Mouse (Mus musculus): ENCODE measurements at regions not wholly inside any gene's neighbourhood (a gene's known extent, or its start where the extent isn't known, plus 50 kb on each side); places are given as distances from the start of the nearest gene placed in this dataset.

GRCm38 (mm10) chr8:12165487-12166152 lies 113.0 kb upstream of the A230072I06Rik start:
- Histone ChIP-seq H3K9ac (replicated peaks) (peak overlapping the region; percentile 28; the same call in 1 of the 2 replicates), H3K9me3 (no peaks in the 10 kb centered on the region), H3K4me3 (peak overlapping the region; percentile 14; the same call in 1 of the 2 replicates), H3K27ac (replicated peaks) (no peak overlapping the region; the same call in none of the 2 replicates), H3K4me2 (replicated peaks) (peak overlapping the region; percentile 39), H3K27me3 (peaks cover 77% of the 10 kb centered on the region), H3K4me1 (peaks cover 46% of the 10 kb centered on the region), H3K36me3 (no peaks in the 10 kb centered on the region)
- 17% methylated on average over 23 of the region's 23 CpGs for WGBS
- peak; percentile 48; the same call in 1 of the 2 replicates for ATAC-seq (ENCODE audit: low FRiP score, low read depth)

GRCm38 (mm10) chr8:12171788-12172187 lies 106.8 kb upstream of the A230072I06Rik start:
- H3K4me3 ChIP-seq, result no peak overlapping the region
- no peak overlapping the region for H3K27ac ChIP-seq (replicated peaks)
- no peak for ATAC-seq (ENCODE audit: low FRiP score, low read depth)
- no peak overlapping the region for H3K9ac ChIP-seq (replicated peaks)
- no peaks in the 10 kb centered on the region for H3K36me3 ChIP-seq
- no peaks in the 10 kb centered on the region for H3K9me3 ChIP-seq
- WGBS, result 80% methylated on average over 12 of the region's 12 CpGs
- peaks cover 31% of the 10 kb centered on the region for H3K4me1 ChIP-seq
- no peak overlapping the region for H3K4me2 ChIP-seq (replicated peaks)
- H3K27me3 ChIP-seq, result peaks cover 58% of the 10 kb centered on the region

GRCm38 (mm10) chr8:12175496-12175895 lies 103.1 kb upstream of the A230072I06Rik start:
- Histone ChIP-seq H3K9ac (replicated peaks) (no peak overlapping the region), H3K4me1 (peaks cover 16% of the 10 kb centered on the region; the same call in 1 of the 2 replicates), H3K36me3 (no peaks in the 10 kb centered on the region), H3K9me3 (no peaks in the 10 kb centered on the region), H3K4me2 (replicated peaks) (no peak overlapping the region), H3K27ac (replicated peaks) (no peak overlapping the region), H3K4me3 (no peak overlapping the region), H3K27me3 (peaks cover 38% of the 10 kb centered on the region)
- WGBS, result 89% methylated on average over 13 of the region's 13 CpGs
- no peak for ATAC-seq (ENCODE audit: low FRiP score, low read depth)

GRCm38 (mm10) chr8:12184666-12185065 lies 94.0 kb upstream of the A230072I06Rik start:
- H3K4me1 ChIP-seq, result peaks cover 12% of the 10 kb centered on the region; the same call in 1 of the 2 replicates
- 75% methylated on average over 4 of the region's 4 CpGs for WGBS
- no peak overlapping the region for H3K9ac ChIP-seq (replicated peaks)
- no peaks in the 10 kb centered on the region for H3K36me3 ChIP-seq
- H3K4me3 ChIP-seq, result no peak overlapping the region
- no peak overlapping the region for H3K4me2 ChIP-seq (replicated peaks)
- H3K27ac ChIP-seq (replicated peaks), result no peak overlapping the region
- H3K27me3 ChIP-seq, result peaks cover 44% of the 10 kb centered on the region
- ATAC-seq (ENCODE audit: low FRiP score, low read depth), result no peak
- no peaks in the 10 kb centered on the region for H3K9me3 ChIP-seq

GRCm38 (mm10) chr8:12187366-12187765 lies 91.3 kb upstream of the A230072I06Rik start:
- peaks cover 42% of the 10 kb centered on the region for H3K27me3 ChIP-seq
- no peak overlapping the region for H3K4me3 ChIP-seq
- 87% methylated on average over 3 of the region's 3 CpGs for WGBS
- no peak overlapping the region for H3K27ac ChIP-seq (replicated peaks)
- H3K4me1 ChIP-seq, result peaks cover 12% of the 10 kb centered on the region; the same call in 1 of the 2 replicates
- no peak overlapping the region for H3K9ac ChIP-seq (replicated peaks)
- no peak for ATAC-seq (ENCODE audit: low FRiP score, low read depth)
- H3K36me3 ChIP-seq, result no peaks in the 10 kb centered on the region
- no peak overlapping the region for H3K4me2 ChIP-seq (replicated peaks)
- H3K9me3 ChIP-seq, result no peaks in the 10 kb centered on the region

GRCm38 (mm10) chr8:12188451-12188850 lies 90.2 kb upstream of the A230072I06Rik start:
- no peak for ATAC-seq (ENCODE audit: low FRiP score, low read depth)
- no peaks in the 10 kb centered on the region for H3K36me3 ChIP-seq

GRCm38 (mm10) chr8:12188960-12189359 lies 89.7 kb upstream of the A230072I06Rik start:
- H3K36me3 ChIP-seq, result no peaks in the 10 kb centered on the region
- no peak overlapping the region for H3K4me3 ChIP-seq
- peaks cover 33% of the 10 kb centered on the region for H3K27me3 ChIP-seq
- peaks cover 12% of the 10 kb centered on the region; the same call in 1 of the 2 replicates for H3K4me1 ChIP-seq
- no peaks in the 10 kb centered on the region for H3K9me3 ChIP-seq
- no peak overlapping the region for H3K9ac ChIP-seq (replicated peaks)
- H3K4me2 ChIP-seq (replicated peaks), result no peak overlapping the region
- H3K27ac ChIP-seq (replicated peaks), result no peak overlapping the region
- 64% methylated on average over 4 of the region's 4 CpGs for WGBS
- ATAC-seq (ENCODE audit: low FRiP score, low read depth), result no peak

More at GRCm38 (mm10) chr8:12188451-12188850, 90.2 kb upstream of the A230072I06Rik start:
- peaks cover 12% of the 10 kb centered on the region; the same call in 1 of the 2 replicates for H3K4me1 ChIP-seq
- 75% methylated on average over 5 of the region's 5 CpGs for WGBS
- H3K27me3 ChIP-seq, result peaks cover 35% of the 10 kb centered on the region
- no peak overlapping the region for H3K27ac ChIP-seq (replicated peaks)
- H3K4me2 ChIP-seq (replicated peaks), result no peak overlapping the region
- H3K9ac ChIP-seq (replicated peaks), result no peak overlapping the region
- H3K9me3 ChIP-seq, result no peaks in the 10 kb centered on the region
- H3K4me3 ChIP-seq, result no peak overlapping the region

- no peak for ATAC-seq (ENCODE audit: low FRiP score, low read depth)
- Histone ChIP-seq H3K4me2 (replicated peaks) (no peak overlapping the region), H3K4me1 (peaks cover 8% of the 10 kb centered on the region; the same call in 1 of the 2 replicates), H3K27ac (replicated peaks) (no peak overlapping the region), H3K4me3 (no peak overlapping the region), H3K27me3 (peaks cover 33% of the 10 kb centered on the region), H3K9me3 (no peaks in the 10 kb centered on the region), H3K36me3 (no peaks in the 10 kb centered on the region), H3K9ac (replicated peaks) (no peak overlapping the region)
- 29% methylated on average over 8 of the region's 8 CpGs for WGBS
These were observed 86.6 kb upstream of the A230072I06Rik start for GRCm38 (mm10) chr8:12192006-12192405.

- Histone ChIP-seq H3K4me1 (peaks cover 20% of the 10 kb centered on the region), H3K9ac (replicated peaks) (no peak overlapping the region), H3K36me3 (no peaks in the 10 kb centered on the region), H3K9me3 (no peaks in the 10 kb centered on the region), H3K4me3 (no peak overlapping the region), H3K27ac (replicated peaks) (no peak overlapping the region), H3K27me3 (peaks cover 70% of the 10 kb centered on the region), H3K4me2 (replicated peaks) (no peak overlapping the region)
- 95% methylated on average over 1 of the region's 1 CpGs for WGBS
- ATAC-seq (ENCODE audit: low FRiP score, low read depth), result no peak
These were observed 72.7 kb upstream of the A230072I06Rik start for GRCm38 (mm10) chr8:12205909-12206308.

GRCm38 (mm10) chr8:12207412-12207811 lies 71.2 kb upstream of the A230072I06Rik start:
- Histone ChIP-seq H3K4me1 (peaks cover 20% of the 10 kb centered on the region), H3K4me2 (replicated peaks) (no peak overlapping the region), H3K27ac (replicated peaks) (no peak overlapping the region), H3K9ac (replicated peaks) (no peak overlapping the region), H3K9me3 (no peaks in the 10 kb centered on the region), H3K36me3 (no peaks in the 10 kb centered on the region), H3K4me3 (no peak overlapping the region), H3K27me3 (peaks cover 79% of the 10 kb centered on the region)
- 66% methylated on average over 3 of the region's 3 CpGs for WGBS
- ATAC-seq (ENCODE audit: low FRiP score, low read depth), result peak; percentile 66; the same call in 1 of the 2 replicates

- Histone ChIP-seq H3K4me2 (replicated peaks) (peak overlapping the region; percentile 44), H3K4me1 (peaks cover 27% of the 10 kb centered on the region), H3K4me3 (0 out of 2 replicates have a peak overlapping the region, but pooled peaks have one; percentile 17), H3K36me3 (no peaks in the 10 kb centered on the region), H3K9me3 (no peaks in the 10 kb centered on the region), H3K27ac (replicated peaks) (no peak overlapping the region), H3K9ac (replicated peaks) (no peak overlapping the region), H3K27me3 (peaks cover 89% of the 10 kb centered on the region)
- WGBS, result 38% methylated on average over 7 of the region's 7 CpGs
- ATAC-seq (ENCODE audit: low FRiP score, low read depth), result peak; percentile 11; the same call in 1 of the 2 replicates
These were observed 64.8 kb upstream of the A230072I06Rik start for GRCm38 (mm10) chr8:12213774-12214173.

GRCm38 (mm10) chr8:12214205-12215019 lies 64.2 kb upstream of the A230072I06Rik start:
- Histone ChIP-seq H3K4me2 (replicated peaks) (peak overlapping the region; percentile 44), H3K36me3 (no peaks in the 10 kb centered on the region), H3K27ac (replicated peaks) (no peak overlapping the region), H3K9ac (replicated peaks) (0 out of 2 replicates have a peak overlapping the region, but pooled peaks have one; percentile 21), H3K27me3 (peaks cover 87% of the 10 kb centered on the region), H3K4me1 (peaks cover 31% of the 10 kb centered on the region), H3K4me3 (0 out of 2 replicates have a peak overlapping the region, but pooled peaks have one; percentile 17), H3K9me3 (no peaks in the 10 kb centered on the region)
- peak; percentile 60 for ATAC-seq (ENCODE audit: low FRiP score, low read depth)
- WGBS, result 6% methylated on average over 24 of the region's 24 CpGs

All from midbrain, embryonic 12.5 days (tissue).